Mouse (Mus musculus) stomach, postnatal 0 days (tissue): ENCODE results near the gene Plce1.

Experiments used
- CTCF ChIP-seq: IDR thresholded peaks from 2 replicates; pipeline ENCODE4 v1.5.1; 2016; ENCODE audit warnings: antibody characterized with exemption, low read depth, mild to moderate bottlenecking, moderate library complexity
- EP300 ChIP-seq: optimal IDR thresholded peaks from 2 replicates; pipeline ENCODE3; 2016; ENCODE audit warnings: antibody characterized with exemption

GRCm38 (mm10) chr19:38567331-38567730 lies 86.4 kb downstream of the Plce1 start:
- TF ChIP-seq CTCF (no peak), EP300 (no peak)
